Mouse (Mus musculus): ENCODE results near the gene Olfr25.

The Olfr25 gene

GRCm38 (mm10) chr9:38328760-38329159 is at the start of gene Olfr25:
Olfr25 (plus strand) TSS chr9:38329060.
- no peak for DNase-seq

- DNase-seq: no peak
Measured at GRCm38 (mm10) chr9:38290807-38291206, 38.1 kb upstream of the Olfr25 start, which contains the start of gene Olfr896-ps1. Olfr896-ps1 (plus strand) TSS chr9:38291107.

- no peak for DNase-seq
Measured at GRCm38 (mm10) chr9:38348111-38348510, 19.3 kb downstream of the Olfr25 start, which contains the start of gene Olfr898. Olfr898 (plus strand) TSS chr9:38348411.

- no peak for DNase-seq
Measured at GRCm38 (mm10) chr9:38366596-38366995, 37.7 kb downstream of the Olfr25 start, which contains the start of gene Olfr250. Olfr250 (plus strand) TSS chr9:38366896.

- DNase-seq: no peak
Measured at GRCm38 (mm10) chr9:38376786-38377185, 47.9 kb downstream of the Olfr25 start, which contains the start of gene Olfr251. Olfr251 (plus strand) TSS chr9:38377086.

All from kidney, adult 8-10 months (tissue).